Mouse (Mus musculus) heart, adult 2 months (tissue): ENCODE measurements around the gene Gm17078.
"Not testable (repeated sequence)": the region's sequence is repeated elsewhere in the genome, so short reads cannot be mapped to it uniquely, and the experiment has no call there.

Experiments
- CTCF ChIP-seq: fragments of 200-600 bp; IDR thresholded peaks from 2 replicates; pipeline ENCODE4 v1.8.1; 2022; ENCODE audit warnings: antibody characterized with exemption, mild to moderate bottlenecking, moderate library complexity
- EP300 ChIP-seq: fragments of 200-500 bp; IDR thresholded peaks from 2 replicates; pipeline ENCODE4 v1.6.1; 2011; ENCODE audit warnings: low read depth, low read length, control low read depth; ENCODE audit not compliant: insufficient read depth
- POLR2A ChIP-seq: fragments of 200-500 bp; IDR thresholded peaks from 2 replicates; pipeline ENCODE4 v1.6.1; 2011; ENCODE audit warnings: mild to moderate bottlenecking, low read depth, low read length, control low read depth; ENCODE audit not compliant: insufficient read depth

DNA sequence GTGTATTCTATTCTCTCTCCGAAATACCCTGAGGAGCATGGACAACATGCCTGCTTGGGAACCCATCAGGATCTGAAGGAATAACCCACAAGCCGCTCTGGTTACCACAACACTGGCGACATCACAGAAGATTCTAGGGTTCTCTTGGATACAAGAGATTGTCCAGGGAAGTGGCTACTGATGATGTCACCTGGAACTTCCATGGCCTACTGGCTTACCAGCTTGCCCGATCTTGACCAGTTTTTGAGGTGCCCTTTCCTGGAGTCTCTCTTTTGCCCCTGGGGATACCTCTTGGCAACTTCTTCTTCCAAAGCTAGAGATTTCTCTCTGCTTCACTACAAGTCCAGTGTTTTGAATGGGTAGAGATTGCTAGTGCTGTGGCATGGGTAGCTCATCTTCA is 19.1 kb downstream of the Gm17078 start, which contains the start of gene Gm17174:
- TF ChIP-seq EP300, CTCF, POLR2A: not testable (repeated sequence)
